Mouse (Mus musculus) MEL (cell line): Measurements from ENCODE around the gene Pkn3. TPM values are rescaled to one million over a fixed set of nuclear protein-coding genes. Genes with fewer than 3 reads are reported as not detected.

ENCODE experiments used
- DNase-seq: peaks from one replicate; pipeline ENCODE4 v3.0.0; 2011; ENCODE audit warnings: low read depth, low spot score
- H3K27ac ChIP-seq: 2 replicates; pipeline ENCODE4 v1.5.1; 2012; ENCODE audit warnings: low read depth, mild to moderate bottlenecking, control low read depth, low read length, moderate library complexity; ENCODE audit not compliant: control insufficient read depth
- H3K27me3 ChIP-seq, 2 experiments: fragments of 150-350 bp in 1 of 2; sonication (generic) in 1 of 2; 2 replicates each; pipeline ENCODE4 v1.6.1; 2012; ENCODE audit warnings: low read length in 2 of 2, mild to moderate bottlenecking in 2 of 2, improper control_type of control experiment in 1 of 2, moderate library complexity in 1 of 2; ENCODE audit not compliant: insufficient read depth in 2 of 2, control insufficient read depth in 1 of 2
- H3K36me3 ChIP-seq, 2 experiments: 2 replicates each; pipeline ENCODE4 v1.6.1; 2012 to 2014; ENCODE audit warnings: low read length in 2 of 2, improper control_type of control experiment in 1 of 2, inconsistent platforms in 1 of 2, mild to moderate bottlenecking in 1 of 2; ENCODE audit not compliant: insufficient read depth in 2 of 2, control insufficient read depth in 1 of 2
- H3K4me1 ChIP-seq, 2 experiments: fragments of 150-350 bp in 1 of 2; sonication (generic) in 1 of 2; 2 replicates each; pipeline ENCODE4 v1.6.1; 2012; ENCODE audit warnings: low read length in 2 of 2, improper control_type of control experiment in 1 of 2, mild to moderate bottlenecking in 1 of 2; ENCODE audit not compliant: insufficient read depth in 2 of 2, control insufficient read depth in 1 of 2
- H3K4me3 ChIP-seq, 2 experiments: fragments of 150-350 bp in 1 of 2; sonication (generic) in 1 of 2; 2 replicates each; pipeline ENCODE4 v1.5.1; 2012; ENCODE audit warnings: low read depth in 2 of 2, low read length in 2 of 2, mild to moderate bottlenecking in 2 of 2, moderate library complexity in 2 of 2, control low read depth in 1 of 2, improper control_type of control experiment in 1 of 2; ENCODE audit not compliant: control insufficient read depth in 1 of 2, insufficient read depth in 1 of 2
- H3K79me2 ChIP-seq: 2 replicates; pipeline ENCODE4 v1.6.1; 2012; ENCODE audit warnings: mild to moderate bottlenecking, low read length, moderate library complexity; ENCODE audit not compliant: control insufficient read depth, poor library complexity, insufficient read depth
- H3K9ac ChIP-seq: 2 replicates; pipeline ENCODE4 v1.6.1; 2012; ENCODE audit warnings: low read depth, mild to moderate bottlenecking, control low read depth, low read length, moderate library complexity; ENCODE audit not compliant: control insufficient read depth, poor library complexity, severe bottlenecking
- H3K9me3 ChIP-seq: fragments of 150-350 bp; sonication (generic); replicated peaks from 2 replicates; pipeline ENCODE4 v1.6.1; 2012; ENCODE audit warnings: mild to moderate bottlenecking, low read length, improper control_type of control experiment, moderate library complexity; ENCODE audit not compliant: insufficient read depth
- CHD1 ChIP-seq: IDR thresholded peaks from 2 replicates; pipeline ENCODE4 v1.6.1; 2012; ENCODE audit warnings: low read depth, mild to moderate bottlenecking, inconsistent platforms, low read length, improper control_type of control experiment
- CHD2 ChIP-seq: IDR thresholded peaks from 2 replicates; pipeline ENCODE4 v1.6.1; 2011; ENCODE audit warnings: low read length, improper control_type of control experiment
- CTCF ChIP-seq, 3 experiments: IDR thresholded peaks in 2 of 3; conservative IDR thresholded peaks in 1 of 3; 2 replicates each; pipeline ENCODE4 v1.5.1; 2011 to 2012; ENCODE audit warnings: low read length in 3 of 3, low read depth in 2 of 3, mild to moderate bottlenecking in 2 of 3, improper control_type of control experiment in 1 of 3, inconsistent platforms in 1 of 3, mixed read lengths in 1 of 3, moderate library complexity in 1 of 3; ENCODE audit not compliant: control insufficient read depth in 1 of 3, insufficient read depth in 1 of 3, poor library complexity in 1 of 3, severe bottlenecking in 1 of 3
- E2F4 ChIP-seq: IDR thresholded peaks from 2 replicates; pipeline ENCODE4 v1.6.1; 2011; ENCODE audit warnings: low read depth, low read length, improper control_type of control experiment, borderline replicate concordance
- EP300 ChIP-seq, 2 experiments: IDR thresholded peaks; 2 replicates each; pipeline ENCODE4 v1.6.1; 2011; ENCODE audit warnings: improper control_type of control experiment in 2 of 2, low read length in 2 of 2, low read depth in 1 of 2, mild to moderate bottlenecking in 1 of 2
- ETS1 ChIP-seq: IDR thresholded peaks from 2 replicates; pipeline ENCODE4 v1.6.1; 2012; ENCODE audit warnings: low read depth, mild to moderate bottlenecking, inconsistent platforms, low read length, improper control_type of control experiment, moderate library complexity
- GATA1 ChIP-seq: IDR thresholded peaks from 2 replicates; pipeline ENCODE4 v1.6.1; 2011; ENCODE audit warnings: low read depth, low read length, improper control_type of control experiment
- HCFC1 ChIP-seq: IDR thresholded peaks from 2 replicates; pipeline ENCODE4 v1.6.1; 2012; ENCODE audit warnings: low read depth, mild to moderate bottlenecking, inconsistent platforms, low read length, improper control_type of control experiment, moderate library complexity
- JUND ChIP-seq: IDR thresholded peaks from 2 replicates; pipeline ENCODE4 v1.6.1; 2011; ENCODE audit warnings: low read depth, mild to moderate bottlenecking, improper control_type of control experiment, low read length
- KAT2A ChIP-seq: conservative IDR thresholded peaks from 2 replicates; pipeline ENCODE4 v1.6.1; 2012; ENCODE audit warnings: low read depth, low read length, improper control_type of control experiment, inconsistent platforms
- MAX ChIP-seq: IDR thresholded peaks from 2 replicates; pipeline ENCODE4 v1.6.1; 2011; ENCODE audit warnings: low read length, improper control_type of control experiment
- MXI1 ChIP-seq: IDR thresholded peaks from 2 replicates; pipeline ENCODE4 v1.6.1; 2011; ENCODE audit warnings: mild to moderate bottlenecking, low read depth, low read length, improper control_type of control experiment
- MYC ChIP-seq: IDR thresholded peaks from 2 replicates; pipeline ENCODE4 v1.6.1; 2011; ENCODE audit warnings: low read depth, mild to moderate bottlenecking, low read length, improper control_type of control experiment, moderate library complexity
- NELFE ChIP-seq: IDR thresholded peaks from 2 replicates; pipeline ENCODE4 v1.6.1; 2011; ENCODE audit warnings: low read depth, low read length, improper control_type of control experiment
- NRF1 ChIP-seq: IDR thresholded peaks from 2 replicates; pipeline ENCODE4 v1.6.1; 2014; ENCODE audit warnings: low read depth, mild to moderate bottlenecking, inconsistent platforms, low read length, improper control_type of control experiment, moderate library complexity; ENCODE audit not compliant: poor library complexity, insufficient read depth, severe bottlenecking
- POLR2A ChIP-seq, 2 experiments: IDR thresholded peaks; 2 replicates each; pipeline ENCODE4 v1.6.1; 2011 to 2012; ENCODE audit warnings: low read length in 2 of 2, mild to moderate bottlenecking in 2 of 2, control low read depth in 1 of 2, improper control_type of control experiment in 1 of 2, low read depth in 1 of 2, moderate library complexity in 1 of 2; ENCODE audit not compliant: control insufficient read depth in 1 of 2, insufficient read depth in 1 of 2, poor library complexity in 1 of 2
- RCOR1 ChIP-seq: IDR thresholded peaks from 2 replicates; pipeline ENCODE4 v1.6.1; 2012; ENCODE audit warnings: low read depth, mild to moderate bottlenecking, inconsistent platforms, low read length, improper control_type of control experiment
- SIN3A ChIP-seq: IDR thresholded peaks from 2 replicates; pipeline ENCODE4 v1.6.1; 2012; ENCODE audit warnings: low read length, improper control_type of control experiment, inconsistent platforms
- TAL1 ChIP-seq: IDR thresholded peaks from 2 replicates; pipeline ENCODE4 v1.6.1; 2012; ENCODE audit warnings: mild to moderate bottlenecking, inconsistent platforms, low read length, moderate library complexity, mixed read lengths
- TBP ChIP-seq: IDR thresholded peaks from 2 replicates; pipeline ENCODE4 v1.8.0; 2011; ENCODE audit warnings: low read depth, low read length, improper control_type of control experiment
- TCF12 ChIP-seq: IDR thresholded peaks from 2 replicates; pipeline ENCODE4 v1.6.1; 2014; ENCODE audit warnings: low read depth, mild to moderate bottlenecking, inconsistent platforms, low read length, improper control_type of control experiment, moderate library complexity
- ZMIZ1 ChIP-seq: IDR thresholded peaks from 2 replicates; pipeline ENCODE4 v1.6.1; 2012; ENCODE audit warnings: low read depth, mild to moderate bottlenecking, inconsistent platforms, low read length, improper control_type of control experiment, moderate library complexity
- ZNF384 ChIP-seq: IDR thresholded peaks from 2 replicates; pipeline ENCODE4 v1.6.1; 2012; ENCODE audit warnings: low read depth, mild to moderate bottlenecking, inconsistent platforms, low read length, improper control_type of control experiment
- polyA plus RNA-seq, 2 experiments: library from polyadenylated mRNA; stranded (reverse) in 1 of 2; unstranded in 1 of 2; fragments of >175 nt in 1 of 2; fragments of >200 nt in 1 of 2; gene quantifications; 2 replicates each; pipeline versions ENCODE4 v1.2.1 to v1.2.4; 2012; ENCODE audit warnings: low replicate concordance in 2 of 2, low read depth in 1 of 2; ENCODE audit not compliant: insufficient read length in 2 of 2, insufficient read depth in 1 of 2, missing spikeins in 1 of 2
- total RNA-seq: library from RNA; depleted of rRNA; stranded (reverse); fragments of 300-350 nt; gene quantifications from 2 replicates; pipeline ENCODE4 v1.2.3, GENCODE M21; 2012

Gene Pkn3
- total and polyA plus RNA-seq, 3 experiments, result 2.0 to 5.8 TPM; not detected in 1

GRCm38 (mm10) chr2:30049831-30050230, 27.7 kb upstream of the Pkn3 start:
- Histone ChIP-seq H3K36me3 (peaks cover 0 to 20% of the 10 kb centered on the region in 2 experiments; a peak in 2 of 4 replicates), H3K27me3 (no peaks in the 10 kb centered on the region), H3K4me1 (peaks cover 2 to 28% of the 10 kb centered on the region in 2 experiments), H3K4me3 (peak overlapping the region; percentile 61; a peak in 3 of 4 replicates), H3K27ac (peak overlapping the region; percentile 98), H3K9me3 (no peaks in the 10 kb centered on the region)
- DNase-seq, result peak; percentile 94
- TF ChIP-seq NELFE (peak; percentile 46), RCOR1 (peak; percentile 54), ZNF384 (no peak), MYC (peak; percentile 79), TAL1 (peak; percentile 86), HCFC1 (peak; percentile 66), GATA1 (peak; percentile 69), KAT2A (no peak), ETS1 (peak; percentile 44; the same call in 1 of the 2 replicates), SIN3A (0 out of 2 replicates have a peak, but pooled peaks have one; percentile 40), EP300 (IDR thresholded peaks at IDR 0.05; ENCODE audit: low read depth in 1 of 2, low read length in 2 of 2) (peak in 1 of 2 experiments; percentile 56), MAX (peak; percentile 40; the same call in 1 of the 2 replicates), MXI1 (0 out of 2 replicates have a peak, but pooled peaks have one; percentile 3), TCF12 (peak; percentile 56), POLR2A (IDR thresholded peaks at IDR 0.05; ENCODE audit: control insufficient read depth in 1 of 2, insufficient read depth in 1 of 2, low read depth in 1 of 2, low read length in 2 of 2, poor library complexity in 1 of 2) (peak in 1 of 2 experiments; percentile 69; a peak in 1 of 4 replicates), CHD1 (no peak), TBP (peak; percentile 91), CTCF (IDR thresholded peaks at IDR 0.05 in 2 of 3, conservative IDR thresholded peaks at IDR 0.05 in 1 of 3; ENCODE audit: control insufficient read depth in 1 of 3, insufficient read depth in 1 of 3, low read depth in 2 of 3, low read length in 3 of 3, poor library complexity in 1 of 3, severe bottlenecking in 1 of 3) (no peak)
- TF ChIP-seq, all 39 proteins: peak for 14
- Histone ChIP-seq H3K9ac (peak overlapping the region; percentile 87), H3K79me2 (peaks cover 13% of the 10 kb centered on the region)

GRCm38 (mm10) chr2:30051992-30052761, 25.3 kb upstream of the Pkn3 start:
- Histone ChIP-seq H3K4me1 (peaks cover 2 to 32% of the 10 kb centered on the region in 2 experiments), H3K4me3 (no peak overlapping the region), H3K79me2 (peaks cover 13% of the 10 kb centered on the region), H3K9me3 (no peaks in the 10 kb centered on the region), H3K27ac (no peak overlapping the region), H3K36me3 (peaks cover 0 to 20% of the 10 kb centered on the region in 2 experiments; a peak in 2 of 4 replicates), H3K27me3 (no peaks in the 10 kb centered on the region), H3K9ac (no peak overlapping the region)
- DNase-seq, result peak; percentile 52
- TF ChIP-seq RCOR1 (no peak), CHD2 (no peak), E2F4 (no peak), ZMIZ1 (no peak), SIN3A (no peak; the same call in 1 of the 2 replicates), KAT2A (no peak), NRF1 (no peak), CTCF (IDR thresholded peaks at IDR 0.05 in 2 of 3, conservative IDR thresholded peaks at IDR 0.05 in 1 of 3; ENCODE audit: control insufficient read depth in 1 of 3, insufficient read depth in 1 of 3, low read depth in 2 of 3, low read length in 3 of 3, poor library complexity in 1 of 3, severe bottlenecking in 1 of 3) (peak in 2 of 3 experiments; percentile 58 to 84; a peak in 4 of 6 replicates), TBP (0 out of 2 replicates have a peak, but pooled peaks have one; percentile 15), JUND (no peak), CHD1 (no peak)
